Mouse (Mus musculus) CH12.LX (cell line): ENCODE data around the gene Ppp2r5c. TPM values are rescaled to one million over a fixed set of nuclear protein-coding genes. Genes with fewer than 3 reads are reported as not detected.

Experiments
- DNase-seq: peaks from one replicate; pipeline ENCODE4 v3.0.0-alpha.2; 2013; ENCODE audit errors: extremely low read depth
- H3K27ac ChIP-seq: 2 replicates; pipeline ENCODE4 v1.5.1; 2012; ENCODE audit warnings: low read depth, mild to moderate bottlenecking, control low read depth, moderate library complexity; ENCODE audit not compliant: insufficient read depth
- H3K27me3 ChIP-seq: replicated peaks from 2 replicates; pipeline ENCODE3; 2012; ENCODE audit warnings: inconsistent platforms
- H3K36me3 ChIP-seq, 2 experiments: replicated peaks in 1 of 2; 2 replicates each; pipeline versions ENCODE3 to v1.6.1; 2012; ENCODE audit warnings: inconsistent platforms in 1 of 2, low read length in 1 of 2, mild to moderate bottlenecking in 1 of 2, mixed read lengths in 1 of 2, moderate library complexity in 1 of 2; ENCODE audit not compliant: control insufficient read depth in 1 of 2, insufficient read depth in 1 of 2
- H3K4me1 ChIP-seq, 2 experiments: 2 replicates each; pipeline ENCODE4 v1.6.1; 2012; ENCODE audit warnings: inconsistent platforms in 1 of 2, moderate library complexity in 1 of 2; ENCODE audit not compliant: insufficient read depth in 2 of 2, control insufficient read depth in 1 of 2
- H3K4me2 ChIP-seq: 2 replicates; pipeline ENCODE4 v1.6.1; 2012; ENCODE audit warnings: low read depth, mild to moderate bottlenecking, control low read depth; ENCODE audit not compliant: poor library complexity, insufficient read depth, severe bottlenecking
- H3K4me3 ChIP-seq, 3 experiments: fragments of 150-350 bp in 1 of 3; sonication (generic) in 1 of 3; replicated peaks in 1 of 3; 2 replicates each; pipeline versions ENCODE3 to v1.5.1; 2011 to 2012; ENCODE audit warnings: low read depth in 2 of 3, low read length in 2 of 3, mild to moderate bottlenecking in 2 of 3, moderate library complexity in 2 of 3, control low read depth in 1 of 3, improper control_type of control experiment in 1 of 3, inconsistent platforms in 1 of 3, mixed read lengths in 1 of 3; ENCODE audit not compliant: poor library complexity in 1 of 3
- H3K79me2 ChIP-seq: replicated peaks from 2 replicates; pipeline ENCODE4 v1.6.1; 2012; ENCODE audit warnings: mild to moderate bottlenecking, moderate library complexity; ENCODE audit not compliant: control insufficient read depth, poor library complexity, insufficient read depth, severe bottlenecking; ENCODE audit errors: extremely low read depth
- H3K9ac ChIP-seq: 2 replicates; pipeline ENCODE4 v1.6.1; 2012; ENCODE audit warnings: low read depth, mild to moderate bottlenecking, control low read depth, moderate library complexity; ENCODE audit not compliant: insufficient read depth
- H3K9me3 ChIP-seq: replicated peaks from 2 replicates; pipeline ENCODE3; 2012; ENCODE audit warnings: low read length, inconsistent platforms, mixed read lengths
- CHD1 ChIP-seq: IDR thresholded peaks from 2 replicates; pipeline ENCODE4 v1.6.1; 2012; ENCODE audit warnings: low read depth, low read length, improper control_type of control experiment, inconsistent platforms
- CTCF ChIP-seq, 2 experiments: IDR thresholded peaks in 1 of 2; conservative IDR thresholded peaks in 1 of 2; 2 replicates each; pipeline ENCODE4 v1.5.1; 2011 to 2012; ENCODE audit warnings: low read depth in 2 of 2, low read length in 2 of 2, improper control_type of control experiment in 1 of 2, inconsistent platforms in 1 of 2, mild to moderate bottlenecking in 1 of 2, moderate library complexity in 1 of 2
- E2F4 ChIP-seq: IDR thresholded peaks from 2 replicates; pipeline ENCODE4 v1.6.1; 2011; ENCODE audit warnings: low read depth, low read length, improper control_type of control experiment; ENCODE audit not compliant: insufficient replicate concordance
- EP300 ChIP-seq: IDR thresholded peaks from 2 replicates; pipeline ENCODE4 v1.6.1; 2011; ENCODE audit warnings: low read length, improper control_type of control experiment
- ETS1 ChIP-seq: conservative IDR thresholded peaks from 2 replicates; pipeline ENCODE4 v1.6.1; 2012; ENCODE audit warnings: low read depth, mild to moderate bottlenecking, inconsistent platforms, low read length, improper control_type of control experiment, moderate library complexity
- GABPA ChIP-seq: IDR thresholded peaks from 2 replicates; pipeline ENCODE4 v1.6.1; 2012; ENCODE audit warnings: low read depth, low read length, improper control_type of control experiment, inconsistent platforms; ENCODE audit not compliant: insufficient replicate concordance
- HCFC1 ChIP-seq: IDR thresholded peaks from 2 replicates; pipeline ENCODE4 v1.6.1; 2012; ENCODE audit warnings: low read depth, mild to moderate bottlenecking, inconsistent platforms, low read length, improper control_type of control experiment
- IRF4 ChIP-seq: IDR thresholded peaks from 2 replicates; pipeline ENCODE4 v1.6.1; 2014; ENCODE audit warnings: low read depth, mild to moderate bottlenecking, inconsistent platforms, low read length, improper control_type of control experiment
- JUN ChIP-seq: IDR thresholded peaks from 2 replicates; pipeline ENCODE4 v1.6.1; 2011; ENCODE audit warnings: low read depth, mild to moderate bottlenecking, low read length, improper control_type of control experiment, moderate library complexity; ENCODE audit not compliant: insufficient read depth
- JUND ChIP-seq: conservative IDR thresholded peaks from 2 replicates; pipeline ENCODE4 v1.6.1; 2011; ENCODE audit warnings: low read depth, low read length, improper control_type of control experiment
- MAZ ChIP-seq: IDR thresholded peaks from 2 replicates; pipeline ENCODE4 v1.6.1; 2012; ENCODE audit warnings: low read depth, mild to moderate bottlenecking, inconsistent platforms, low read length, improper control_type of control experiment, moderate library complexity
- MEF2A ChIP-seq: IDR thresholded peaks from 2 replicates; pipeline ENCODE4 v1.6.1; 2014; ENCODE audit warnings: low read depth, mild to moderate bottlenecking, inconsistent platforms, low read length, improper control_type of control experiment, borderline replicate concordance
- MYC ChIP-seq: IDR thresholded peaks from 2 replicates; pipeline ENCODE4 v1.6.1; 2011; ENCODE audit warnings: low read depth, mild to moderate bottlenecking, improper control_type of control experiment, low read length
- NRF1 ChIP-seq: IDR thresholded peaks from 2 replicates; pipeline ENCODE4 v1.6.1; 2014; ENCODE audit warnings: low read depth, mild to moderate bottlenecking, inconsistent platforms, low read length, improper control_type of control experiment, moderate library complexity
- PAX5 ChIP-seq: IDR thresholded peaks from 2 replicates; pipeline ENCODE4 v1.6.1; 2012; ENCODE audit warnings: low read length, inconsistent platforms, mixed read lengths
- SMC3 ChIP-seq: IDR thresholded peaks from 2 replicates; pipeline ENCODE4 v1.6.1; 2011; ENCODE audit warnings: low read depth, low read length, improper control_type of control experiment
- UBTF ChIP-seq: IDR thresholded peaks from 2 replicates; pipeline ENCODE4 v1.6.1; 2012; ENCODE audit warnings: low read depth, mild to moderate bottlenecking, inconsistent platforms, low read length, improper control_type of control experiment, moderate library complexity
- ZC3H11A ChIP-seq: IDR thresholded peaks from 2 replicates; pipeline ENCODE4 v1.6.1; 2012; ENCODE audit warnings: low read depth, mild to moderate bottlenecking, inconsistent platforms, low read length, improper control_type of control experiment
- dilution Hi-C: fragments of 300-500 bp; cut with MboI; formaldehyde crosslinking; loops from 2 replicates; pipeline ENCODE4 v1.14.3; 2020; ENCODE audit warnings: low sequenced_read_pairs; ENCODE audit not compliant: extremely low pct_unique_long_range_greater_than_20kb, extremely low pct_ligation_motif_present
- in situ Hi-C: fragments of 300-500 bp; cut with MboI; formaldehyde crosslinking; loops from 3 replicates; pipeline ENCODE4 v1.14.3; 2019; ENCODE audit warnings: low sequenced_read_pairs, low pct_ligation_motif_present, low pct_unique_long_range_greater_than_20kb, mixed read lengths
- polyA plus RNA-seq: library from polyadenylated mRNA; unstranded; fragments of >175 nt; gene quantifications from 2 replicates; pipeline ENCODE4 v1.2.1, GENCODE M21; 2012; ENCODE audit warnings: low read depth; ENCODE audit not compliant: insufficient read length
- total RNA-seq, 2 experiments: library from RNA; depleted of rRNA; stranded (reverse); fragments of 300-350 nt in 1 of 2; fragments of >200 nt in 1 of 2; gene quantifications; 2 replicates each; pipeline ENCODE4 v1.2.3; 2012 to 2014

The Ppp2r5c gene
- total and polyA plus RNA-seq, 3 experiments: 71.6 to 111 (median 97.7) TPM

DNA sequence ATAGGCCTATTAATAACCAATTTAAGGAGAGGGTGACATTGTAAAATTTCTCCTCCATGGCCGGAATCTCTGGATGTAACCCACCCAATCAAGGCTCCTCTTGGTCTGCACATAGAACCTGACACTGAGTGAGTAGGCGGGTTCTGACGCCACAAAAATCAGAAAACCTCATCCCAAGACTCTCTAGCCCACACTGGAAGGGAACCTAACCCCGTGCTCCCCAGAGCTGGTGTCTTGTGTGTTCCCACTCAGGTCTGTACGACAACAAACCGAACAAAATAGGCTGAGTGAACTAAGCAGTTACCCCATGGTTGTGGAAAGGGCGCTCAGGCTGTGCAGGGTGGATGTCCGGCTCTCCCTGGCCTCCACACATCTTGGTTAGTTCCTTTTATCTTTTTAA lies 48.3 kb downstream of the Ppp2r5c start:
- DNase-seq: no peak
- no peak overlapping the region for H3K4me3 ChIP-seq
- no peak overlapping the region for H3K27ac ChIP-seq
- H3K79me2 ChIP-seq: peaks cover 82% of the 10 kb centered on the region
- H3K36me3 ChIP-seq: peaks cover 7 to 43% of the 10 kb centered on the region in 2 experiments
- no peak overlapping the region for H3K4me2 ChIP-seq
- no peak for TF ChIP-seq IRF4
- no peak for TF ChIP-seq MEF2A
- no peak for TF ChIP-seq ZC3H11A
- TF ChIP-seq CTCF (conservative IDR thresholded peaks at IDR 0.05 in 1 of 2, IDR thresholded peaks at IDR 0.05 in 1 of 2; ENCODE audit: low read depth in 2 of 2, low read length in 2 of 2): no peak
- no peak for TF ChIP-seq SMC3
- TF ChIP-seq GABPA: no peak
- no peak for TF ChIP-seq JUN
- TF ChIP-seq MAZ: no peak
- TF ChIP-seq CHD1: no peak
- no peak for TF ChIP-seq JUND
- TF ChIP-seq UBTF: no peak
- no peak for TF ChIP-seq EP300
- no peak for TF ChIP-seq MYC
- TF ChIP-seq HCFC1: no peak
- TF ChIP-seq NRF1: no peak
- TF ChIP-seq E2F4: no peak
- no peak overlapping the region for H3K9ac ChIP-seq
- in situ Hi-C loops: no loop called here
- peaks cover 2% of the 10 kb centered on the region for H3K9me3 ChIP-seq
- dilution Hi-C loops: no loop called here
- H3K4me1 ChIP-seq: peaks cover 9 to 58% of the 10 kb centered on the region in 2 experiments
- no peaks in the 10 kb centered on the region for H3K27me3 ChIP-seq

GRCm38 (mm10) chr12:110496016-110496415 lies 49.1 kb downstream of the Ppp2r5c start:
- Histone ChIP-seq H3K4me3 (no peak overlapping the region), H3K36me3 (peaks cover 2 to 39% of the 10 kb centered on the region in 2 experiments), H3K27me3 (no peaks in the 10 kb centered on the region), H3K79me2 (peaks cover 82% of the 10 kb centered on the region), H3K9ac (no peak overlapping the region), H3K9me3 (no peaks in the 10 kb centered on the region), H3K4me1 (peaks cover 10 to 58% of the 10 kb centered on the region in 2 experiments), H3K4me2 (no peak overlapping the region), H3K27ac (no peak overlapping the region)
- dilution Hi-C loops: no loop called here
- no peak for TF ChIP-seq ETS1
- TF ChIP-seq PAX5: no peak
- no peak for DNase-seq
- in situ Hi-C loops: no loop called here
